Mouse (Mus musculus) olfactory bulb, adult 2 months (tissue): ENCODE measurements around the gene Asb2. TPM values are rescaled to one million over a fixed set of nuclear protein-coding genes. Genes with fewer than 3 reads are reported as not detected.

Source experiments
- H3K27ac ChIP-seq: fragments of 200-500 bp; 2 replicates; pipeline ENCODE4 v1.5.1; 2012; ENCODE audit warnings: low read depth, low read length; ENCODE audit not compliant: insufficient read depth
- H3K4me1 ChIP-seq: fragments of 200-500 bp; 2 replicates; pipeline ENCODE4 v1.6.1; 2012; ENCODE audit warnings: low read length; ENCODE audit not compliant: control insufficient read depth, insufficient read depth
- H3K4me3 ChIP-seq: fragments of 200-500 bp; 2 replicates; pipeline ENCODE4 v1.5.1; 2012; ENCODE audit warnings: mild to moderate bottlenecking, low read depth, low read length, moderate library complexity; ENCODE audit not compliant: insufficient read depth
- CTCF ChIP-seq: fragments of 200-500 bp; IDR thresholded peaks from 2 replicates; pipeline ENCODE4 v1.5.1; 2012; ENCODE audit warnings: low read depth, mild to moderate bottlenecking, low read length, moderate library complexity; ENCODE audit not compliant: insufficient read depth
- POLR2A ChIP-seq: fragments of 200-500 bp; IDR thresholded peaks from 2 replicates; pipeline ENCODE4 v1.6.1; 2012; ENCODE audit warnings: mild to moderate bottlenecking, low read depth, low read length, moderate library complexity; ENCODE audit not compliant: insufficient read depth
- WGBS: fragments of 180-500 bp; shearing (Covaris S2); methylation state at CpG from one replicate; pipeline ENCODE4 v1.1.7; 2018; 5-methylcytosine and 5-hydroxymethylcytosine counted together
- polyA plus RNA-seq: library from polyadenylated mRNA; stranded (reverse); fragments of >200 nt; gene quantifications from 2 replicates; pipeline ENCODE4 v1.2.4, GENCODE M21; 2012; ENCODE audit warnings: low replicate concordance; ENCODE audit not compliant: missing spikeins, insufficient read depth, insufficient read length

Gene Asb2
- polyA plus RNA-seq, 1 experiment, result not detected

GRCm38 (mm10) chr12:103352735-103353134 lies 3.1 kb downstream of the Asb2 start:
- 91% methylated on average over 6 of the region's 6 CpGs for WGBS
- Histone ChIP-seq H3K4me3 (no peak overlapping the region), H3K4me1 (peaks cover 9% of the 10 kb centered on the region), H3K27ac (no peak overlapping the region)
- TF ChIP-seq CTCF (no peak), POLR2A (no peak)

- 6% methylated on average over 3 of the region's 3 CpGs for WGBS
- H3K4me1 ChIP-seq, result peaks cover 19% of the 10 kb centered on the region
- no peak overlapping the region for H3K4me3 ChIP-seq
- TF ChIP-seq CTCF (no peak), POLR2A (no peak)
- no peak overlapping the region for H3K27ac ChIP-seq
Measured at GRCm38 (mm10) chr12:103348506-103348905, 7.3 kb downstream of the Asb2 start.

GRCm38 (mm10) chr12:103347406-103347805 lies 8.4 kb downstream of the Asb2 start:
- Histone ChIP-seq H3K4me1 (peaks cover 16% of the 10 kb centered on the region), H3K4me3 (no peak overlapping the region), H3K27ac (peak overlapping the region; percentile 75)
- TF ChIP-seq POLR2A (no peak), CTCF (no peak)
- 54% methylated on average over 5 of the region's 5 CpGs for WGBS

GRCm38 (mm10) chr12:103346945-103347344 lies 8.9 kb downstream of the Asb2 start:
- no peak for TF ChIP-seq POLR2A
- TF ChIP-seq CTCF, result no peak
- Histone ChIP-seq H3K4me3 (no peak overlapping the region), H3K27ac (peak overlapping the region; percentile 75), H3K4me1 (peaks cover 16% of the 10 kb centered on the region)
- 39% methylated on average over 8 of the region's 8 CpGs for WGBS

- Histone ChIP-seq H3K4me1 (peaks cover 16% of the 10 kb centered on the region), H3K27ac (no peak overlapping the region), H3K4me3 (no peak overlapping the region)
- no peak for TF ChIP-seq CTCF
- TF ChIP-seq POLR2A, result no peak
- 93% methylated on average over 7 of the region's 7 CpGs for whole genome bisulfite sequencing
Measured at GRCm38 (mm10) chr12:103344934-103345333, 10.9 kb downstream of the Asb2 start.

GRCm38 (mm10) chr12:103343456-103343855 lies 12.3 kb downstream of the Asb2 start:
- TF ChIP-seq POLR2A, result no peak
- TF ChIP-seq CTCF, result no peak
- peaks cover 16% of the 10 kb centered on the region for H3K4me1 ChIP-seq
- H3K4me3 ChIP-seq, result no peak overlapping the region
- no peak overlapping the region for H3K27ac ChIP-seq
- WGBS, result 90% methylated on average over 8 of the region's 8 CpGs

GRCm38 (mm10) chr12:103341212-103341611 lies 14.6 kb downstream of the Asb2 start:
- no peak overlapping the region for H3K27ac ChIP-seq
- H3K4me3 ChIP-seq, result no peak overlapping the region
- H3K4me1 ChIP-seq, result 0 out of 2 replicates have a peak, but pooled peaks cover under 1% of the 10 kb centered on the region
- TF ChIP-seq CTCF, result no peak
- WGBS, result 81% methylated on average over 5 of the region's 5 CpGs

- Histone ChIP-seq H3K4me3 (no peak overlapping the region), H3K27ac (no peak overlapping the region), H3K4me1 (no peaks in the 10 kb centered on the region)
- TF ChIP-seq POLR2A (no peak), CTCF (no peak)
- WGBS, result 91% methylated on average over 14 of the region's 14 CpGs
Measured at GRCm38 (mm10) chr12:103338162-103338798, 17.5 kb downstream of the Asb2 start.

GRCm38 (mm10) chr12:103336766-103337165 lies 19.0 kb downstream of the Asb2 start:
- Histone ChIP-seq H3K4me1 (no peaks in the 10 kb centered on the region), H3K27ac (no peak overlapping the region), H3K4me3 (no peak overlapping the region)
- TF ChIP-seq CTCF, result no peak
- no peak for TF ChIP-seq POLR2A
- WGBS, result 77% methylated on average over 3 of the region's 3 CpGs

GRCm38 (mm10) chr12:103333426-103333825 lies 22.4 kb downstream of the Asb2 start:
- no peak for TF ChIP-seq CTCF
- TF ChIP-seq POLR2A, result no peak
- Histone ChIP-seq H3K4me3 (no peak overlapping the region), H3K4me1 (no peaks in the 10 kb centered on the region), H3K27ac (no peak overlapping the region)
- 95% methylated on average over 15 of the region's 15 CpGs for WGBS
